Mouse (Mus musculus) inflammation-experienced regulatory T-cells (primary cell): Measurements from ENCODE around the gene Gm13285. TPM values are rescaled to one million over a fixed set of nuclear protein-coding genes. Genes with fewer than 3 reads are reported as not detected.

Experiments
- polyA plus RNA-seq, 2 experiments: library from polyadenylated mRNA; unstranded; fragments of 100-300 nt; shearing (Covaris generic); gene quantifications; one replicate each; pipeline ENCODE4 v1.2.1; 2017

The Gm13285 gene
- 1 to 10 TPM in 1 of 2 experiments, under 1 TPM in 1; 0.94 to 3.7 TPM for polyA plus RNA-seq

DNA sequence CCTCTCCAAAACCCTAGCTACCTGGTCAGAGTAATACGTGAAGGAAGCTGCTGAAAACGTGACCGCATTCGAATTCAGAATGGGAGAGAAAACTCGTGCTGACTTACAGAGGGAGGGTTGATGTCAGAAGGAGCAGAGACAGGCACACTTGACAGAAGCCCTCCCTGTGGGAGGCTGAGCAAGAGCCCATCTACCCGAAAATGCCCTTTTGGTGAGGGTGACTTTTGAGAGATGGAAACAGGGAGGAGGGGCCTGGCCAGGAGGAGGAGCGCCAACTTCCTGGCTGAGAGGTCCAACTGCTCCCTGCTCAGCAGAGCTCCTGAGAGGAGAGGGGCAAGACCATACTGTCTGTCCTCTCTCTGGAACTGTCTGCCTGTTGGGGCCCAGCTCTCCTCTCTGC, at the start of gene Gm13285:
Gene Gm13285, plus strand, starts transcription at position 301 of the 400 bp plus-strand sequence.

DNA sequence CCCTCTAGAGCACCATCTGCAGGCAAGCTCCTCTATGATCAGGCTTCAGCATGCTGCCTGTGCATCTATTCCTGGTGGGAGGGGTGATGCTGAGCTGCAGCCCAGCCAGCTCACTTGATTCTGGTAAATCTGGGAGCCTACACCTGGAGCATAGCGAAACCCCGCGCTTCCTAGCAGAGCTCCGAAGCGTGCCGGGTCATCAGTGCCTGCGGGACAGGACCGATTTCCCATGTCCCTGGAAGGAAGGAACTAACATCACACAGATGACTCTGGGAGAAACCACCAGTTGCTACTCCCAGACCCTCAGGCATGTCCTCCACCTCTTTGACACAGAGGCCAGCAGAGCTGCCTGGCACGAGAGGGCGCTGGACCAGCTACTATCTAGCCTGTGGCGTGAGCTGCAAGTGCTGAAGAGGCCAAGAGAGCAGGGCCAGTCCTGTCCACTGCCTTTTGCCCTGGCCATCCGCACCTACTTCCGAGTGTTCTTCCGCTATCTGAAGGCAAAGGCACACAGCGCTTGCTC, 44.6 kb upstream of the Gm13285 start, which contains the start of gene Gm13271:
Gene Gm13271, plus strand, starts transcription at position 51 of the 523 bp plus-strand sequence.

DNA sequence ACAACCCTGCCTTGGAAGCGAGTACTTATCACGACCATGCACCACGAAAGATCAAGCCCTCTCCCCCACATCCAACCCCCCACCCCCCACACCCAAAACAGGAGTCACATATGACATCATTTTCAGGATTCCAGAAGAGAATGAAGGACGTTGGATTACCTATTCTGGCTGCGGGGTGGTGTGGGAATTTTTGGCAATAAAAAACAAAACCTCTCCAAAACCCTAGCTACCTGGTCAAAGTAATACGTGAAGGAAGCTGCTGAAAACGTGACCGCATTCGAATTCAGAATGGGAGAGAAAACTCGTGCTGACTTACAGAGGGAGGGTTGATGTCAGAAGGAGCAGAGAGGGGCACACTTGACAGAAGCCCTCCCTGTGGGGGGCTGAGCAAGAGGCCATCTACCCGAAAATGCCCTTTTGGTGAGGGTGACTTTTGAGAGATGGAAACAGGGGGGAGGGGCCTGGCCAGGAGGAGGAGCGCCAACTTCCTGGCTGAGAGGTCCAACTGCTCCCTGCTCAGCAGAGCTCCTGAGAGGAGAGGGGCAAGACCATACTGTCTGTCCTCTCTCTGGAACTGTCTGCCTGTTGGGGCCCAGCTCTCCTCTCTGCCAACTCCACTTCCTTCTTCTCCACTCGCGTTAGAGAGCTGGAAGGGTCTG, 39.7 kb upstream of the Gm13285 start, which contains the start of gene Gm13283:
Gene Gm13283, plus strand, starts transcription at position 510 of the 659 bp plus-strand sequence.

DNA sequence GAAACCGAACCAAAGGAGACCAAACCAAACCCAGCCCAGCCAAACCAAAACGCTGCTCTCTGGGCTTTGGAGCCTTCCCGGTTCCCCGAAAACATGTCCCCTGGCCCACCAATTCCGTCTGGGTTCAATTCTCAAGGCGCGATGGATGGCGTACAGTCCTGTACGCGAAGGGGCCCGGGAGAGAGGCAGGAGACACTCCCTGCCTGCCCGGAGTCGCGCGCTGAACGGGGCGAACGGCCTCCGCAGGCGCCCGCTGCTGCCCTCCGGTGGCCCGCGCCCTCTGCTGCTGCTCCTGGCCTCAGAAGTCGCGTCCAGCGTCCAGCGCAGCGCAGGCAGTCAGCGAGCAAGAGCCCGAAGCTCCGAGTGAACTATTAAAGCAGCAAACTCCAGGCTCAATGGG, 25.9 kb upstream of the Gm13285 start, which contains the start of gene Gm13290:
Gene Gm13290, plus strand, starts transcription at position 301 of the 400 bp plus-strand sequence.

DNA sequence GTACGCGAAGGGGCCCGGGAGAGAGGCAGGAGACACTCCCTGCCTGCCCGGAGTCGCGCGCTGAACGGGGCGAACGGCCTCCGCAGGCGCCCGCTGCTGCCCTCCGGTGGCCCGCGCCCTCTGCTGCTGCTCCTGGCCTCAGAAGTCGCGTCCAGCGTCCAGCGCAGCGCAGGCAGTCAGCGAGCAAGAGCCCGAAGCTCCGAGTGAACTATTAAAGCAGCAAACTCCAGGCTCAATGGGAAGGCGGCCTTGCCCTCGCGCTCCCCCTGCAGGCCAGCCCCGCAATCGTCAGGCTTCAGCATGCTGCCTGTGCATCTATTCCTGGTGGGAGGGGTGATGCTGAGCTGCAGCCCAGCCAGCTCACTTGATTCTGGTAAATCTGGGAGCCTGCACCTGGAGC, 22.8 kb upstream of the Gm13285 start, which contains the start of gene Gm13289:
Gene Gm13289, plus strand, starts transcription at position 301 of the 400 bp plus-strand sequence.

DNA sequence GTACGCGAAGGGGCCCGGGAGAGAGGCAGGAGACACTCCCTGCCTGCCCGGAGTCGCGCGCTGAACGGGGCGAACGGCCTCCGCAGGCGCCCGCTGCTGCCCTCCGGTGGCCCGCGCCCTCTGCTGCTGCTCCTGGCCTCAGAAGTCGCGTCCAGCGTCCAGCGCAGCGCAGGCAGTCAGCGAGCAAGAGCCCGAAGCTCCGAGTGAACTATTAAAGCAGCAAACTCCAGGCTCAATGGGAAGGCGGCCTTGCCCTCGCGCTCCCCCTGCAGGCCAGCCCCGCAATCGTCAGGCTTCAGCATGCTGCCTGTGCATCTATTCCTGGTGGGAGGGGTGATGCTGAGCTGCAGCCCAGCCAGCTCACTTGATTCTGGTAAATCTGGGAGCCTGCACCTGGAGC, 19.9 kb upstream of the Gm13285 start, which contains the start of gene Gm13272:
Gene Gm13272, plus strand, starts transcription at position 301 of the 400 bp plus-strand sequence.

DNA sequence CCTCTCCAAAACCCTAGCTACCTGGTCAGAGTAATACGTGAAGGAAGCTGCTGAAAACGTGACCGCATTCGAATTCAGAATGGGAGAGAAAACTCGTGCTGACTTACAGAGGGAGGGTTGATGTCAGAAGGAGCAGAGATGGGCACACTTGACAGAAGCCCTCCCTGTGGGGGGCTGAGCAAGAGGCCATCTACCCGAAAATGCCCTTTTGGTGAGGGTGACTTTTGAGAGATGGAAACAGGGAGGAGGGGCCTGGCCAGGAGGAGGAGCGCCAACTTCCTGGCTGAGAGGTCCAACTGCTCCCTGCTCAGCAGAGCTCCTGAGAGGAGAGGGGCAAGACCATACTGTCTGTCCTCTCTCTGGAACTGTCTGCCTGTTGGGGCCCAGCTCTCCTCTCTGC, 17.6 kb upstream of the Gm13285 start, which contains the start of gene Ifnz:
Gene Ifnz, plus strand, starts transcription at position 301 of the 400 bp plus-strand sequence.

DNA sequence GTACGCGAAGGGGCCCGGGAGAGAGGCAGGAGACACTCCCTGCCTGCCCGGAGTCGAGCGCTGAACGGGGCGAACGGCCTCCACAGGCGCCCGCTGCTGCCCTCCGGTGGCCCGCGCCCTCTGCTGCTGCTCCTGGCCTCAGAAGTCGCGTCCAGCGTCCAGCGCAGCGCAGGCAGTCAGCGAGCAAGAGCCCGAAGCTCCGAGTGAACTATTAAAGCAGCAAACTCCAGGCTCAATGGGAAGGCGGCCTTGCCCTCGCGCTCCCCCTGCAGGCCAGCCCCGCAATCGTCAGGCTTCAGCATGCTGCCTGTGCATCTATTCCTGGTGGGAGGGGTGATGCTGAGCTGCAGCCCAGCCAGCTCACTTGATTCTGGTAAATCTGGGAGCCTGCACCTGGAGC, 14.1 kb upstream of the Gm13285 start, which contains the start of gene Gm13276:
Gene Gm13276, plus strand, starts transcription at position 301 of the 400 bp plus-strand sequence.

DNA sequence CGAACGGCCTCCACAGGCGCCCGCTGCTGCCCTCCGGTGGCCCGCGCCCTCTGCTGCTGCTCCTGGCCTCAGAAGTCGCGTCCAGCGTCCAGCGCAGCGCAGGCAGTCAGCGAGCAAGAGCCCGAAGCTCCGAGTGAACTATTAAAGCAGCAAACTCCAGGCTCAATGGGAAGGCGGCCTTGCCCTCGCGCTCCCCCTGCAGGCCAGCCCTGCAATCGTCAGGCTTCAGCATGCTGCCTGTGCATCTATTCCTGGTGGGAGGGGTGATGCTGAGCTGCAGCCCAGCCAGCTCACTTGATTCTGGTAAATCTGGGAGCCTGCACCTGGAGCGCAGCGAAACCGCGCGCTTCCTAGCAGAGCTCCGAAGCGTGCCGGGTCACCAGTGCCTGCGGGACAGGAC, 11.1 kb upstream of the Gm13285 start, which contains the start of gene Gm13277:
Gene Gm13277, plus strand, starts transcription at position 231 of the 400 bp plus-strand sequence.

DNA sequence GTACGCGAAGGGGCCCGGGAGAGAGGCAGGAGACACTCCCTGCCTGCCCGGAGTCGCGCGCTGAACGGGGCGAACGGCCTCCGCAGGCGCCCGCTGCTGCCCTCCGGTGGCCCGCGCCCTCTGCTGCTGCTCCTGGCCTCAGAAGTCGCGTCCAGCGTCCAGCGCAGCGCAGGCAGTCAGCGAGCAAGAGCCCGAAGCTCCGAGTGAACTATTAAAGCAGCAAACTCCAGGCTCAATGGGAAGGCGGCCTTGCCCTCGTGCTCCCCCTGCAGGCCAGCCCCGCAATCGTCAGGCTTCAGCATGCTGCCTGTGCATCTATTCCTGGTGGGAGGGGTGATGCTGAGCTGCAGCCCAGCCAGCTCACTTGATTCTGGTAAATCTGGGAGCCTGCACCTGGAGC, 8.2 kb upstream of the Gm13285 start, which contains the start of gene Gm13278:
Gene Gm13278, plus strand, starts transcription at position 301 of the 400 bp plus-strand sequence.

DNA sequence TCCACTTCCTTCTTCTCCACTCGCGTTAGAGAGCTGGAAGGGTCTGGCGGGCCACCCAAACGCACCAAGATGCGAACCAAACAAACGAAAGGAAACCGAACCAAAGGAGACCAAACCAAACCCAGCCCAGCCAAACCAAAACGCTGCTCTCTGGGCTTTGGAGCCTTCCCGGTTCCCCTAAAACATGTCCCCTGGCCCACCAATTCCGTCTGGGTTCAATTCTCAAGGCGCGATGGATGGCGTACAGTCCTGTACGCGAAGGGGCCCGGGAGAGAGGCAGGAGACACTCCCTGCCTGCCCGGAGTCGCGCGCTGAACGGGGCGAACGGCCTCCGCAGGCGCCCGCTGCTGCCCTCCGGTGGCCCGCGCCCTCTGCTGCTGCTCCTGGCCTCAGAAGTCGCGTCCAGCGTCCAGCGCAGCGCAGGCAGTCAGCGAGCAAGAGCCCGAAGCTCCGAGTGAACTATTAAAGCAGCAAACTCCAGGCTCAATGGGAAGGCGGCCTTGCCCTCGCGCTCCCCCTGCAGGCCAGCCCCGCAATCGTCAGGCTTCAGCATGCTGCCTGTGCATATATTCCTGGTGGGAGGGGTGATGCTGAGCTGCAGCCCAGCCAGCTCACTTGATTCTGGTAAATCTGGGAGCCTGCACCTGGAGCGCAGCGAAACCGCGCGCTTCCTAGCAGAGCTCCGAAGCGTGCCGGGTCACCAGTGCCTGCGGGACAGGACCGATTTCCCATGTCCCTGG, 5.4 kb upstream of the Gm13285 start, which contains the start of gene Gm13275:
Gene Gm13275, plus strand, starts transcription at position 552 of the 740 bp plus-strand sequence.

DNA sequence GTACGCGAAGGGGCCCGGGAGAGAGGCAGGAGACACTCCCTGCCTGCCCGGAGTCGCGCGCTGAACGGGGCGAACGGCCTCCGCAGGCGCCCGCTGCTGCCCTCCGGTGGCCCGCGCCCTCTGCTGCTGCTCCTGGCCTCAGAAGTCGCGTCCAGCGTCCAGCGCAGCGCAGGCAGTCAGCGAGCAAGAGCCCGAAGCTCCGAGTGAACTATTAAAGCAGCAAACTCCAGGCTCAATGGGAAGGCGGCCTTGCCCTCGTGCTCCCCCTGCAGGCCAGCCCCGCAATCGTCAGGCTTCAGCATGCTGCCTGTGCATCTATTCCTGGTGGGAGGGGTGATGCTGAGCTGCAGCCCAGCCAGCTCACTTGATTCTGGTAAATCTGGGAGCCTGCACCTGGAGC, 2.4 kb upstream of the Gm13285 start, which contains the start of gene Gm13279:
Gene Gm13279, plus strand, starts transcription at position 301 of the 400 bp plus-strand sequence.

DNA sequence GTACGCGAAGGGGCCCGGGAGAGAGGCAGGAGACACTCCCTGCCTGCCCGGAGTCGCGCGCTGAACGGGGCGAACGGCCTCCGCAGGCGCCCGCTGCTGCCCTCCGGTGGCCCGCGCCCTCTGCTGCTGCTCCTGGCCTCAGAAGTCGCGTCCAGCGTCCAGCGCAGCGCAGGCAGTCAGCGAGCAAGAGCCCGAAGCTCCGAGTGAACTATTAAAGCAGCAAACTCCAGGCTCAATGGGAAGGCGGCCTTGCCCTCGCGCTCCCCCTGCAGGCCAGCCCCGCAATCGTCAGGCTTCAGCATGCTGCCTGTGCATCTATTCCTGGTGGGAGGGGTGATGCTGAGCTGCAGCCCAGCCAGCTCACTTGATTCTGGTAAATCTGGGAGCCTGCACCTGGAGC, 3.5 kb downstream of the Gm13285 start, which contains the start of gene Gm13287:
Gene Gm13287, plus strand, starts transcription at position 301 of the 400 bp plus-strand sequence.

DNA sequence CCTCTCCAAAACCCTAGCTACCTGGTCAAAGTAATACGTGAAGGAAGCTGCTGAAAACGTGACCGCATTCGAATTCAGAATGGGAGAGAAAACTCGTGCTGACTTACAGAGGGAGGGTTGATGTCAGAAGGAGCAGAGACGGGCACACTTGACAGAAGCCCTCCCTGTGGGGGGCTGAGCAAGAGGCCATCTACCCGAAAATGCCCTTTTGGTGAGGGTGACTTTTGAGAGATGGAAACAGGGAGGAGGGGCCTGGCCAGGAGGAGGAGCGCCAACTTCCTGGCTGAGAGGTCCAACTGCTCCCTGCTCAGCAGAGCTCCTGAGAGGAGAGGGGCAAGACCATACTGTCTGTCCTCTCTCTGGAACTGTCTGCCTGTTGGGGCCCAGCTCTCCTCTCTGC, 5.8 kb downstream of the Gm13285 start, which contains the start of gene Gm13288:
Gene Gm13288, plus strand, starts transcription at position 301 of the 400 bp plus-strand sequence.

DNA sequence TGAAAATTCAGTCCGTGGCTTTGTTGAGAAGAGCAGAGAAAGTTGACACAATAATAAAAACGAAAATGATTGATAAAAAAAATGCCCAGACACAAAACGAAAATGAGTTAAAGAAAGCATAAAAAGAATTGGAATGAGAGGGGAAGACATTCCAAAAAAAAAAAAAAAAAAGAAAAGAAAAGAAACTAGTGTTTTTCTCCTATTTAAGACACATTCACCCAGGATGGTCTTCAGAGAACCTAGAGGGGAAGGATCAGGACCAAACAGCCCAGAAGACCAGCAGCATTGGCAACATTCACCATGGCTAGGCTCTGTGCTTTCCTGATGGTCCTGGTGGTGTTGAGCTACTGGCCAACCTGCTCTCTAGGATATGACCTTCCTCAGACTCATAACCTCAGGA, 16.5 kb downstream of the Gm13285 start, which contains the start of gene Ifna7:
Gene Ifna7, plus strand, starts transcription at position 301 of the 400 bp plus-strand sequence.

DNA sequence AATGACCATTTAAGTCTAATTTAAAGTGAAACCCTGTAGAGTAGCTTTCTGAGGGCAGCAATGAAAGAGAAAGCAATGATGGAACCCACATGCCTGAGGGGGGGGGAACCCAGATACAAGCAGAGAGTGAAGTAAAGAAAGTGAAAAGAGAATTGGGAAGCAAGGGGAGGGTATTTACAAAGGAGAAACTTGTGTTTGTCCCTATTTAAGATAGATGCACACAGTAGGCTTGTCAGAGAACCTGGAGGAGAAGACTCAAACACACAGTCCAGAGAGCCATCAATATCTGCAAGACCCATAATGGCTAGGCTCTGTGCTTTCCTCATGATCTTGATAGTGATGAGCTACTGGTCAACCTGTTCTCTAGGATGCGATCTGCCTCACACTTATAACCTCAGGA, 20.2 kb downstream of the Gm13285 start, which contains the start of gene Ifna11:
Gene Ifna11, plus strand, starts transcription at position 301 of the 400 bp plus-strand sequence.

DNA sequence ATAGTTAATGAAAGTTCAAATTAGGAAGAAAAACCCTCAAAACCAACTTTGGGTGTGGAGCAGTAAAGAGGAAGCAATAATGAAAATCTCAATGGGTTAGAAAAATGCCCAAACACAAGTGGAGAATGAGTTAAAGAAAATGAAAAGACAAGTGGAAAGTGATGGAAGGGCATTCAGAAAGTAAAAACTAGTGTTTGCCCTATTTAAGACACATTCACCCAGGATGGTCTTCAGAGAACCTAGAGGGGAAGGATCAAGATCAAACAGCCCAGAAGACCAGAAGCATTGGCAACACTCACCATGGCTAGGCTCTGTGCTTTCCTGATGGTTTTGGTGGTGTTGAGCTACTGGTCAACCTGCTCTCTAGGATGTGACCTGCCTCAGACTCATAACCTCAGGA, 27.7 kb downstream of the Gm13285 start, which contains the start of gene Ifna6:
Gene Ifna6, plus strand, starts transcription at position 301 of the 400 bp plus-strand sequence.

DNA sequence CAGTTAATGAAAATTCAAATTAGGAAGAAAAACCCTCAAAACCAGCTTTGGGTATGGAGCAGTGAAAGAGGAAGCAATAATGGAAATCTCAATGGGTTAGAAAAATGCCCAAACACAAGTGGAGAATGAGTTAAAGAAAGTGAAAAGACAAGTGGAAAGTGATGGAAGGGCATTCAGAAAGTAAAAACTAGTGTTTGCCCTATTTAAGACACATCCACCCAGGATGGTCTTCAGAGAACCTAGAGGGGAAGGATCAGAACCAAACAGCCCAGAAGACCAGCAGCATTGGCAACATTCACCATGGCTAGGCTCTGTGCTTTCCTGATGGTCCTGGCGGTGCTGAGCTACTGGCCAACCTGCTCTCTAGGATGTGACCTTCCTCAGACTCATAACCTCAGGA, 35.8 kb downstream of the Gm13285 start, which contains the start of gene Ifna5:
Gene Ifna5, plus strand, starts transcription at position 301 of the 400 bp plus-strand sequence.

DNA sequence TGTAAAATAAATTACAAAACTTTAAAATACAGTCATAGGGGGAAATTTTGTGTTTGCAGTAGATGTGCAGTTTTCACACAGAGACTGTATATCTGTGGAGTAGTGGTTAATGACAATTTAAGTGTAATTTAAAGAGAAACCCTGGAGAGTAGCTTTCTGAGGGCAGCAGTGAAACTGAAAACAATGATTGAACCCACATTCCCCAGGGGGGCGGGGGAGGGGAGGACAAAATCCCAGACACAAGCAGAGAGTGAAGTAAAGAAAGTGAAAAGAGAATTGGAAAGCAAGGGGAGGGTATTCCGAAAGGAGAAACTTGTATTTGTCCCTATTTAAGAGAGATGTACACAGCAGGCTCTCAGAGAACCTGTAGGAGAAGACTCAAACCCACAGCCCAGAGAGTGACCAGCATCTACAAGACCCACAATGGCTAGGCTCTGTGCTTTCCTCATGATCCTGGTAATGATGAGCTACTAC, 42.0 kb downstream of the Gm13285 start, which contains the start of gene Ifna4:
Gene Ifna4, plus strand, starts transcription at position 424 of the 474 bp plus-strand sequence.

DNA sequence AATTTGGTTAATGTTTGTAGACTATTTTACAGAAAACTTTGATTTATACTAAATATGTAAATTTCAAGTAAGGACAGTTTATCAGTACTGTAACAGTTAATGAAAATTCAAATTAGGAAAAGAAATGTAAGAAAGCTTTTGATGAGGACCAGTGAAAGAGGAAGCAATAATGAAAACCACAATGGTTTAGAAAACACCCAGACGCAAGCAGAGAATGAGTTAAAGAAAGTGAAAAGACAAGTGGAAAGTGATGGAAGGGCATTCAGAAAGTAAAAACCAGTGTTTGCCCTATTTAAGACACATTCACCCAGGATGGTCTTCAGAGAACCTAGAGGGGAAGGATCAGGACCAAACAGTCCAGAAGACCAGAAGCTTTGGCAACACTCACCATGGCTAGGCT, 50.2 kb downstream of the Gm13285 start, which contains the start of gene Ifna1:
Gene Ifna1, plus strand, starts transcription at position 390 of the 400 bp plus-strand sequence.

